Mouse (Mus musculus) hindbrain, embryonic 11.5 days (tissue): ENCODE data around the gene Jarid2. TPM values are rescaled to one million over a fixed set of nuclear protein-coding genes. Genes with fewer than 3 reads are reported as not detected.

ENCODE experiments used
- ATAC-seq: fragments of 200-750 bp; cut with Nextera tagmentation; 2 replicates; pipeline ENCODE4 v1.8.0; 2017; ENCODE audit warnings: mild to moderate bottlenecking, moderate TSS enrichment, moderate library complexity; ENCODE audit not compliant: low FRiP score
- DNase-seq: peaks from one replicate; pipeline ENCODE4 v3.0.0-alpha.2; 2015; ENCODE audit warnings: low spot score
- H3K27ac ChIP-seq: fragments of 300-500 bp; sonication (generic); 2 replicates; pipeline ENCODE4 v1.5.1; 2014; ENCODE audit warnings: mild to moderate bottlenecking, low read depth, low read length
- H3K27me3 ChIP-seq: fragments of 300-500 bp; sonication (generic); 2 replicates; pipeline ENCODE4 v1.6.1; 2014; ENCODE audit warnings: mild to moderate bottlenecking, low read length, moderate library complexity, mixed read lengths; ENCODE audit not compliant: control insufficient read depth, insufficient read depth
- H3K36me3 ChIP-seq: fragments of 300-500 bp; sonication (generic); 2 replicates; pipeline ENCODE4 v1.6.1; 2014; ENCODE audit warnings: mild to moderate bottlenecking, low read length, moderate library complexity, mixed read lengths; ENCODE audit not compliant: control insufficient read depth, insufficient read depth
- H3K4me1 ChIP-seq: fragments of 300-500 bp; sonication (generic); replicated peaks from 2 replicates; pipeline ENCODE4 v1.6.1; 2014; ENCODE audit warnings: low read length, mixed read lengths; ENCODE audit not compliant: control insufficient read depth, insufficient read depth
- H3K4me2 ChIP-seq: fragments of 300-500 bp; sonication (generic); replicated peaks from 2 replicates; pipeline ENCODE4 v1.6.1; 2014; ENCODE audit warnings: mild to moderate bottlenecking, low read depth, low read length
- H3K4me3 ChIP-seq: fragments of 300-500 bp; sonication (generic); 2 replicates; pipeline ENCODE4 v1.5.1; 2014; ENCODE audit warnings: low read depth, low read length
- H3K9ac ChIP-seq: fragments of 300-500 bp; sonication (generic); 2 replicates; pipeline ENCODE4 v1.6.1; 2014; ENCODE audit warnings: low read depth, low read length
- H3K9me3 ChIP-seq: fragments of 300-500 bp; sonication (generic); 2 replicates; pipeline ENCODE4 v1.6.1; 2016; ENCODE audit warnings: low read length; ENCODE audit not compliant: control insufficient read depth
- WGBS: fragments of 180-500 bp; shearing (Covaris S2); extraction: QIAGEN DNeasy Blood & Tissue Kit; methylation state at CpG from one replicate; pipeline ENCODE4 v1.1.7; 2014; 5-methylcytosine and 5-hydroxymethylcytosine counted together
- polyA plus RNA-seq: library from polyadenylated mRNA; unstranded; fragments of >200 nt; fragmentation: Nextera tagmentation; extraction: Ambion mirVana; gene quantifications from 2 replicates; pipeline ENCODE4 v1.2.1, GENCODE M21; 2014

Jarid2 gene
- polyA plus RNA-seq, 1 experiment from 2014 or later, result 45.9 TPM

DNA sequence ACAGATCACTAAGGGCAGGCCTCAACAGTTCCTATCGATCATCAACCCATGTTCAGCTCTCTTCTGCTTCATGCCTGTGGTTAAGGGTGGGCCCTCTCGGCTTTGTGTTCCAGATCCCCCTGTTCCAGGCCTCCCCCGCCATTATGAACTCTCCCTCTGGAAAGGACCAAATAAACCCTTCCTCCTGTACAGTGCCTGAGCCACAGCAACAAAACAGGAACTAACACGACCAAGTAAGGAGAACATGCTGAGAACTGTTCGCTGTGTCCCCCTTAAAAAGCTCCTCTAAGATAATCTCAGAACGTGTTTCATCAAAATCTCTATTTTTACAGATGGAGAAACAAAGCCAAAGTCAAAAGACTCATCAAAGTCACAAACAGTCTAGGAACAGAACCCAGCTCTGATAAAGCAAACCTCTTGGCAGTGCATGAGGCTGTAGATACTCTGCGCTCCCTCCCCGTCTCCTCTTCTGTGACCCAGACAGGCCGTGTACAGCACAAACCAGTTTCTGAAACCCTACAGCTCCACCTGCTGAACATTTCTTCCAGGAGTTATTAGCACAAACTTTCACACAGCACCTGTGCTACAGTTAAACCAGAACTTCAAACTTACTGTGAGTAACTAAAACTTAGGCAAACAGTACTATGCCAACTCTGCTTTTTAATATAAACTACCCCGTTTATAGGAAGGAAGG is 223.3 kb downstream of the Jarid2 start:
- no peaks in the 10 kb centered on the region for H3K4me1 ChIP-seq
- WGBS, result 83% methylated on average over 10 of the region's 10 CpGs
- H3K27ac ChIP-seq, result no peak overlapping the region
- no peaks in the 10 kb centered on the region for H3K9me3 ChIP-seq
- no peak for ATAC-seq
- no peak overlapping the region for H3K9ac ChIP-seq
- peaks cover 3% of the 10 kb centered on the region; the same call in 1 of the 2 replicates for H3K36me3 ChIP-seq
- DNase-seq, result no peak
- H3K4me3 ChIP-seq, result no peak overlapping the region
- no peaks in the 10 kb centered on the region for H3K27me3 ChIP-seq
- no peak overlapping the region for H3K4me2 ChIP-seq

DNA sequence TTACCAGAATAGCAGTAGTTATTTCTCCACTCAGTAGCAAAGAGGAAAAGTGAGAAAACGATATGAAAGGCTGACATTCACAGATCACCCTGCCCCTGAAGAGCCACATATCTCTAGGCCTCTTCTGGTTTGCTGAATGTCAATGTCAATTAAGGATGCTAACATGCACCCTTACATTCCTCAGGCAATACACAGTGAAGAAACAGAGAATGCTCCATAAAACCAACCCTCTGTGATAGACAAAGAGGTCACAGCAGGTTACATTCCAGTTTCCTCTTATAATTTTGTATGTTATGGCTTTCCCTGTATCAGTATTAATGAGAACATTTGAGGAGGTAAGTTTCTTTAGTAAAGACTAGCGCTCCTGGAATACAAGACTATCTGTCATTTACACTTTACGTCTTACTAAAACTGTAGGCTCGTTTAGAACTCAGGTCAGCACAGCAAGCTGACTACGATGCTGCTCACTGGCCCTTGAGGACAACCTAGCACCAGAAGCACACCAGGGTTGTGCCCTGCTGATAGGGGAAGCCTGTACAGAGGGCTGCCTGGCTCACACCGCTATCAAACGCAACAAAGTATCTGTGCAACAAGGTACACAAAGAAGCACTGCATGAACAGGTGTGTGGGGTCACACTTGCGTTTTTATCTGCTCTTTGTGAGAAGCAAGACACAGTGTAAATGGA is 224.4 kb downstream of the Jarid2 start:
- no peak overlapping the region for H3K27ac ChIP-seq
- no peak overlapping the region for H3K4me2 ChIP-seq
- ATAC-seq (no peak), DNase-seq (no peak)
- H3K9me3 ChIP-seq, result no peaks in the 10 kb centered on the region
- H3K4me1 ChIP-seq, result no peaks in the 10 kb centered on the region
- no peak overlapping the region for H3K9ac ChIP-seq
- H3K27me3 ChIP-seq, result no peaks in the 10 kb centered on the region
- 87% methylated on average over 8 of the region's 8 CpGs for WGBS
- H3K4me3 ChIP-seq, result no peak overlapping the region
- peaks cover 3% of the 10 kb centered on the region; the same call in 1 of the 2 replicates for H3K36me3 ChIP-seq

DNA sequence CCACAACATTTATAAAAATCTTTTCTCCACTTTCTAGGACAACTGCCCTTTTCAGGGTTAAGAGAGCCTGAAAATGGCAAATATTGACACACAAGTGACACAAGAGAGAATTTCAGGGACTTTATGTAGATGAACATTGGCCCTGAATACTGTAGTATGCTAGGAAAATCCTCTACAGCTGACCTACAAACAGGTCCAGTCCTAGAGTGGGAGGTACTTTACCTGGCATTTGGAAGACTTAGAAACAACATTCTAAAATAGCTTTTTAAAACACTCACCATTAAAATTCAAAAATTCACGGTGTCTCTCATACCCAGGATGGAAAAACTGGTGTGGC is 224.9 kb downstream of the Jarid2 start:
- no peak overlapping the region for H3K9ac ChIP-seq
- ATAC-seq (no peak), DNase-seq (no peak)
- no peaks in the 10 kb centered on the region for H3K4me1 ChIP-seq
- H3K27ac ChIP-seq, result no peak overlapping the region
- H3K4me2 ChIP-seq, result no peak overlapping the region
- no peaks in the 10 kb centered on the region for H3K9me3 ChIP-seq
- peaks cover 3% of the 10 kb centered on the region; the same call in 1 of the 2 replicates for H3K36me3 ChIP-seq
- 93% methylated on average over 1 of the region's 1 CpGs for whole genome bisulfite sequencing
- no peak overlapping the region for H3K4me3 ChIP-seq
- no peaks in the 10 kb centered on the region for H3K27me3 ChIP-seq

DNA sequence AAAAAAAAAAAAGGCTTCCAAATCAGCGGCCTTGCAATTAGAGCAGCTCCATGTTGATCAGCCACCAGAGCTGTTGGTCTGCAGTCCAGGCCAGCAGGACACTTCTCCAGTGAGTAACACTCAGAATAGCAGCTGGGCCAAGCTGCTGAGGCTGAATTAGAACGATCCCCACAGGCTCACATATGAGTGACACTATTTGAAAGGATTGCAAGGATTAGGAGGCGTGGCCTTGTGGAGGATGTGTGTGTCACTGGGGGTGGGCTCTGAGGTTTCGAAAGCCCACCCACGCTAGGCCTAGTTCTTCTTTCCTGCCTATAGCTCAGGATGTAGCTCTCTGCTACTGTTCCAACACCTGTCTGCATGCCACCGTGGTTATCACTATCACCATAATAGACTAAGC is 226.5 kb downstream of the Jarid2 start:
- Histone ChIP-seq H3K4me1 (no peaks in the 10 kb centered on the region), H3K9me3 (no peaks in the 10 kb centered on the region), H3K4me2 (no peak overlapping the region), H3K9ac (no peak overlapping the region), H3K27ac (no peak overlapping the region), H3K4me3 (no peak overlapping the region), H3K36me3 (peaks cover 3% of the 10 kb centered on the region; the same call in 1 of the 2 replicates), H3K27me3 (no peaks in the 10 kb centered on the region)
- 94% methylated on average over 6 of the region's 6 CpGs for WGBS
- no peak for DNase-seq
- ATAC-seq, result no peak

DNA sequence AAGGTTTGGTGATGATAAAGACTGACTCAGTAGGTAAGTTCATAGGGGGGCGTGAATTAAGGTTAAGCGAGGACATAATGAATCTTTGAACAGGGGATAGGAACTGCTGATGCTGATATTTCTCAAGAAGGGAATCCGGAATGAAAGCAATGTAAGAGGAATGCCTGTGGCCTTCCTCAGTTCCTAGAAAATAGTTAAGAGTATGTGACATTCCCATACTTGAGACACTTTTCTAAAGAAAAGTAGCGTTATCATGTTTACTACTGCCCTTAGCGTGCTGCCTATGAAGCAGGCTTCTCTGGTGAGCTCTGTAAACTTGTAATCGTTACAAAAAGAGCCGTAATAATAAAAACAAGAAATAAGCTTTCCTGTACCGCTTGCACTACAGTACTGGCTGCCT is 227.8 kb downstream of the Jarid2 start:
- Histone ChIP-seq H3K4me1 (no peaks in the 10 kb centered on the region), H3K27ac (no peak overlapping the region), H3K9ac (no peak overlapping the region), H3K27me3 (no peaks in the 10 kb centered on the region), H3K4me3 (no peak overlapping the region), H3K9me3 (no peaks in the 10 kb centered on the region), H3K4me2 (no peak overlapping the region), H3K36me3 (peaks cover 3% of the 10 kb centered on the region; the same call in 1 of the 2 replicates)
- DNase-seq (no peak), ATAC-seq (no peak)
- WGBS, result 92% methylated on average over 8 of the region's 8 CpGs

DNA sequence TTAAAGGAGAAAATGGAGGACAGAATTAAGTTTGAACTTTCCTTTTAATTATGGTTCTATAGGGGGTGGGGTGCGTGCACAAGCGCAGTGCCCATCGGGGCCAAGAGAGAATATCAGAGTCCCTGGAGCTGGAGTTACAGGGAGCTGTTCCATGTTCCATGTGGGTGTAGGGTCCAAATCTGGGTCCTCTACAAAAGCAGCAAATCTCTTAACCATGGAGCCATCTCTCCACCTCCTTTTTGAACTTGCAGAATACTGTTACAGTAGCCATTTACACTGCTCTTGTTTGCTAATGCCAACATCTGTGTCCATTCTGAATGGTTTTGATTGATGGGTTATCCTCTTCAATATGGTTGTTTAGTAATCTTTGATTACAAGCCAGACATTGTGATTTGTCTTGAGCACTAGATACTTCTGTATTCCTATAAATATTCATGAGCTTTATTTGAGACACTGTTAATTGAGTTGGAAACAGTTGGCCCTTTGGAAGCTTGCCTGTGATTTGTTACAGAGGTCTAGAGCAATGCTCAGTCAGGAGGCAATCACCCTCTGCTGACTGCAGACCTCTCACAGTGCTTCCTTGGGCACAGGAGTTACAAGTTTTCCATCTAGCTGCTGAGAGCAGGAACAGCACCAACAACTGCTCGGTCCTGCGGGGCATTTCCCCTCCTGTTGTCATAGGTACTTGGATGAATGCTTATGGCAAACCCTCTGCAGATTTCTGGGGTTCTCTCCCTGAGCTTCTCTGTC is 231.4 kb downstream of the Jarid2 start:
- H3K4me1 ChIP-seq, result no peaks in the 10 kb centered on the region
- H3K9ac ChIP-seq, result no peak overlapping the region
- DNase-seq, result no peak
- H3K27ac ChIP-seq, result no peak overlapping the region
- no peaks in the 10 kb centered on the region for H3K9me3 ChIP-seq
- peaks cover 2% of the 10 kb centered on the region; the same call in 1 of the 2 replicates for H3K36me3 ChIP-seq
- no peak overlapping the region for H3K4me2 ChIP-seq
- WGBS, result 94% methylated on average over 5 of the region's 5 CpGs
- ATAC-seq, result no peak
- H3K27me3 ChIP-seq, result no peaks in the 10 kb centered on the region
- no peak overlapping the region for H3K4me3 ChIP-seq
